Mouse (Mus musculus): ENCODE results near the gene Olfr589.
"Not testable (repeated sequence)": the region's sequence is repeated elsewhere in the genome, so short reads cannot be mapped to it uniquely, and the experiment has no call there.

Olfr589 gene

DNA sequence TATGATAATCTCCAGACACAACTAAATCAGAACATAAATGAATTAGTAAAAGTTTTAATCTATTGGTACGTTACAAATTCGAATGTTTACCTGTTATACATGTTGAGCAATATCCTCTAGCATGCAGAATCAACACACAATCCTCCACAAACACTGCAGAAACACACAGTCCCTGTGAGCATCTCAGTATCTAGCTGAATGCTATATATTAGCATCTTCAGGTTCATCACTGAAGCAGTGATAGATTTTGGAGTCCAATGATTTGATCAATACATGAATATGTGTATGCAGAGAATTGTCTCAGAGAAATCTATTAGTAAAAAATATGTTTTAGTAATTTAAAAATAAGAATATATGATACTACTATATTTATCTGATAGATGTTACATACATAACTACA lies at the start of gene Olfr589:
Gene Olfr589, minus strand, starts transcription at position 101 of the 400 bp plus-strand sequence.
- no peak for DNase-seq (ENCODE audit: extremely low read depth, low read depth)

DNA sequence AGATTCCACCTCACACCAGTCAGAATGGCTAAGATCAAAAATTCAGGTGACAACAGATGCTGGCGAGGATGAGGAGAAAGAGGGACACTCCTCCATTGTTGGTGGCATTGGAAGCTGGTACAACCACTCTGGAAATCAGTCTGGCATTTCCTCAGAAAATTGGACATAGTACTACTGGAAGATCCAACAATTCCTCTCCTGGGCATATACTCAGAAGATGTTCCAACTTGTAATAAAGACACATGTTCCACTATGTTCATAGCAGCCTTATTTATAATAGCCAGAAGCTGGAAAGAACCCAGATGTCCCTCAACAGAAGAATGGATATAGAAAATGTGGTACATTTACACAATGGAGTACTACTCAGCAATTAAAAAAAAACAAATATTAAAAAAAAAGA lies 28.3 kb upstream of the Olfr589 start, which contains the start of gene Olfr592:
Gene Olfr592, plus strand, starts transcription at position 301 of the 400 bp plus-strand sequence.
- not testable (repeated sequence) for DNase-seq (ENCODE audit: extremely low read depth, low read depth)

DNA sequence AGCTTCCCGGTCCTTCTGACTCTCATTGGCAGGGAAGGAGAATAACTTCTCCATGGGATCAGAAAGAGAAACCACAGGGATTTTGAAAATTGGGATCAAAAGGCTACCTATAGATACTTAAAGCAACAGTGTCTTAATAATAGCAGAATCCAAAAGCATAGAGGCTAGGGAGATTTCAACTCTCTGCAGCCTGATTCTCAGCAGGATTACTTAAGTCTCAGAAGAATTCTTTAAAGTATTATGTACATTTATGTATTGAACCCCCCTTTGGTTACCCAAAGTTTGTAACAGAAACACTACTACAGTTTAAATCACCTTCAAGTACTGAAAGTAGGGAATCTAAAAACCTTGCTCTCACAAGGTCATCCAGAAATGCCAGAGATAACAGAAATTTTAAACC lies 22.1 kb upstream of the Olfr589 start, which contains the start of gene Olfr591:
Gene Olfr591, minus strand, starts transcription at position 101 of the 400 bp plus-strand sequence.
- no peak for DNase-seq (ENCODE audit: extremely low read depth, low read depth)

DNA sequence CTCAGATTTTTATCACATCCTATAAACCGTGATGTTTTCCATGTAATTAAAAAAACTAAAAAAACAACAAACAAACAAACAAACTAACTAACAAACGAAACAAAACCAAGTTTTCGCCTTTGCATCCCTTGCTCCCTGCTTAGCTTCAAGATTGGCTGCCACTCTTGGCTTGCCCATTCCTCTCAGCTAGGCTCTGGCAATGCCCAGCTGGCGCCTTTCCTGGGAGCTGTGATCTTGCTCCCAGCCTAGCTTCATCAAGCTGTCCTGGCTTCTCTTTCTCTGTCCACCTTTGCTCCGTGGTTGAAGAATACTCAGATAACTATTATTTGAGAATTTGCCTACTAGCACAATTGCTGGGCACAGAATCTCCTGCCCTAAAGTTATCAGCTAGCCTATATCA lies 13.5 kb upstream of the Olfr589 start:
- DNase-seq (ENCODE audit: extremely low read depth, low read depth), result no peak

DNA sequence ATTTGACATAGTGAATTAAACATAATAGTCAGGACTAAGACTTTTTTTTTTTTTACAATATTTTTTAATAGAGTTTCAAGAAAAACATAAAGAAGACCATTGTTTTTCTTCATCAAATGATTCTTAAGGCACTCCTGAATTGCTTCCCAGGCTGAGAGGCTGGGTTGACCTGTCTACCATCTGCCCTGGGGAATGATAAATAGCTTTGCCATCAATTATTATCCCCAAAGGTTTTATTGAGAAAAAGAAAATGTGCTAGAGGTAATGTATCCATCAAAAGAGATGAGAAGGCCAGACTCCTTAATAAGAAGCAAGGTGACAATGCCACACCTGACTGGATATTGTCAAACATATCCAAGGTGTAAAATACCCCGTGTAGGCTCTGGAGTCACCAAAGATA lies 15.6 kb downstream of the Olfr589 start, which contains the start of gene Olfr588-ps1:
Gene Olfr588-ps1, plus strand, starts transcription at position 301 of the 400 bp plus-strand sequence.
- no peak for DNase-seq (ENCODE audit: extremely low read depth, low read depth)

DNA sequence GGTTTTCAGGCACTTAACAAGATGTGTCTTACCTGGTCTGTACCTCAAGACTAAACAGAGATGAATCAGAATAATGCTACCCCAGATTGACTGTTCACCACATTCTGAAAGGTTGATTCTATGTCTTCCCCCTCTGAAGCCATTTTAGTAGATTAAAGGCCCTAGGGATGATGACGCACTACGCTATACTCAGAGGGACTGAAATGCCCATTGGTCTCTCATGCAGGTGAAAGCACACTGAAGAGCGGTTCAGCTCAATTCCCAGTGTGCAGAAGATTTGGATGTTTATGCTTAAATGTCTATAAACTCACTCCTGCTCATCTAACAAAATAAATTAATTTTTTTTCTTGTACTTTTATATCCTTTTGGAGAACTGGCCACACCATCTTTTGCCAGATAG lies 30.6 kb downstream of the Olfr589 start, which contains the start of gene Olfr586:
Gene Olfr586, minus strand, starts transcription at position 101 of the 400 bp plus-strand sequence.
- no peak for DNase-seq (ENCODE audit: extremely low read depth, low read depth)

DNA sequence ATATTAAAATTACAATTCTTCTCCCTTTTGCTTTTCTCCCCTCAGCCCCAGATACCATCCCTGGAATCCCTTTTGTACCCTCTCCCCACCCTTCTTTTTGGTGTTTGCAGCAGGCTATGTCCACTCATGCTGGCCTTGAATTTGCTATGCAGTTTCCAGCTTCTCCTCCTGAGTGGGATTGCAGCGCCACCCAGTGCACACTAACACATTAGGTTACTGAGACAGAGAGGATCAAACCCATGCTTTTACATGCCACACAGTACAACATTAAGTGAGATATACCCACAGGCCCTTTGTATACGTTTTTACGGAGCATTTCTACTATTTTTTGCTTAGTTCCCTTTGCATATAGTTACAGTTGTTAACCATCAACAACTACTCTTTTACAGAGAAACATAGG lies 36.8 kb downstream of the Olfr589 start:
- no peak for DNase-seq (ENCODE audit: extremely low read depth, low read depth)
